Mouse (Mus musculus): Measurements from ENCODE around the gene Cd69.

DNA sequence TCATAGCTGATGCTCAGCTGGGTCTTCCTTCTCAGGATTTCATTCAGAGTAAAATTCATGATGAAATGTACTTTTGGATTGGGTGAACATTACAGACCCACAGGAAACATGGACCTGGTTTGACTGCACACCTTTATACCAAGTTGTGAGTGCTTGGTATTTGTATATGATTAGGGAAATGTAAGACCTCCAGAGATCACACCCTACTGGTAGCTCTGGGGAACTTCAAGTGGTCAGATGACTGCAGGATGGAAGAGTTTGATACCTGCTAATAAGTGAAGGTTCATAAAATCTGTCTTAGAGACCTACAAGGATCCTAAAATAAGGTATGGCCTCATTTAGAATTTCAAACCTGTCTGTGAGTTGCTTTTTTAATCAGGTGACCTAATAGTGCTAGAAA is 27.0 kb downstream of the Cd69 start:
- TF ChIP-seq CTCF (IDR thresholded peaks at IDR 0.05; ENCODE audit: borderline replicate concordance, insufficient read depth, low read length) (no peak), POLR2A (IDR thresholded peaks at IDR 0.05; ENCODE audit: low read depth, low read length) (no peak)

Data from embryonic fibroblast, embryonic 13.5 days (primary cell).